Mouse (Mus musculus) monocyte, adult 2 months (primary cell): ENCODE results near the gene Rps28.
A peak's percentile ranks its signal among the peaks of the same experiment; 100 is the strongest.
"Not testable (repeated sequence)": the region's sequence is repeated elsewhere in the genome, so short reads cannot be mapped to it uniquely, and the experiment has no call there.

Experiments used
- DNase-seq, 2 experiments: peaks; one replicate each; pipeline ENCODE4 v3.0.0; 2022; ENCODE audit warnings: low spot score in 2 of 2, low read depth in 1 of 2

Gene Rps28

GRCm38 (mm10) chr17:33824084-33824996 is at the start of gene Rps28, which contains the start of gene Ndufa7:
Gene Rps28, minus strand, starts transcription at chr17:33824562.
Gene Ndufa7, plus strand, starts transcription at chr17:33824572.
- peak; percentile 95 to 99 for DNase-seq

GRCm38 (mm10) chr17:33873537-33873936 is 49.2 kb upstream of the Rps28 start, which contains the start of gene Gm7029:
Gene Gm7029, plus strand, starts transcription at chr17:33873837.
- not testable (repeated sequence) for DNase-seq

- peak; percentile 23 to 47 for DNase-seq
Observed at GRCm38 (mm10) chr17:33865330-33866030, 41.1 kb upstream of the Rps28 start.

- DNase-seq, result no peak
Observed at GRCm38 (mm10) chr17:33857816-33858215, 33.5 kb upstream of the Rps28 start.

- DNase-seq, result no peak
Observed at GRCm38 (mm10) chr17:33851331-33851730, 27.0 kb upstream of the Rps28 start.

- no peak for DNase-seq
Observed at GRCm38 (mm10) chr17:33848139-33848538, 23.8 kb upstream of the Rps28 start.

GRCm38 (mm10) chr17:33844196-33844595 is 19.8 kb upstream of the Rps28 start:
- no peak for DNase-seq

GRCm38 (mm10) chr17:33842966-33843795 is 18.8 kb upstream of the Rps28 start, which contains the start of gene Cd320:
Gene Cd320, plus strand, starts transcription at chr17:33843091.
- peak; percentile 68 to 86 for DNase-seq

- no peak for DNase-seq
Observed at GRCm38 (mm10) chr17:33829561-33829960, 5.2 kb upstream of the Rps28 start.

- DNase-seq, result no peak
Observed at GRCm38 (mm10) chr17:33828892-33829291, 4.5 kb upstream of the Rps28 start.

GRCm38 (mm10) chr17:33826850-33827249 is 2.5 kb upstream of the Rps28 start:
- DNase-seq, result peak in 1 of 2 experiments; percentile 52

GRCm38 (mm10) chr17:33825462-33825861 is 1.1 kb upstream of the Rps28 start:
- no peak for DNase-seq

- DNase-seq, result not testable (repeated sequence)
Observed at GRCm38 (mm10) chr17:33824997-33825330, 602 bp upstream of the Rps28 start.

- DNase-seq, result not testable (repeated sequence)
Observed at GRCm38 (mm10) chr17:33823171-33823570, 1.2 kb downstream of the Rps28 start.

GRCm38 (mm10) chr17:33822436-33822959 is 1.9 kb downstream of the Rps28 start:
- DNase-seq, result no peak

- DNase-seq, result no peak
Observed at GRCm38 (mm10) chr17:33817969-33818643, 6.3 kb downstream of the Rps28 start.

- peak; percentile 73 to 77 for DNase-seq
Observed at GRCm38 (mm10) chr17:33817184-33817968, 7.0 kb downstream of the Rps28 start.

- DNase-seq, result no peak
Observed at GRCm38 (mm10) chr17:33816612-33817011, 7.8 kb downstream of the Rps28 start.

- DNase-seq, result no peak
Observed at GRCm38 (mm10) chr17:33815399-33815798, 9.0 kb downstream of the Rps28 start.
